Mouse (Mus musculus): Measurements from ENCODE around the gene Defb19.
A peak's percentile ranks its signal among the peaks of the same experiment; 100 is the strongest.

The Defb19 gene

DNA sequence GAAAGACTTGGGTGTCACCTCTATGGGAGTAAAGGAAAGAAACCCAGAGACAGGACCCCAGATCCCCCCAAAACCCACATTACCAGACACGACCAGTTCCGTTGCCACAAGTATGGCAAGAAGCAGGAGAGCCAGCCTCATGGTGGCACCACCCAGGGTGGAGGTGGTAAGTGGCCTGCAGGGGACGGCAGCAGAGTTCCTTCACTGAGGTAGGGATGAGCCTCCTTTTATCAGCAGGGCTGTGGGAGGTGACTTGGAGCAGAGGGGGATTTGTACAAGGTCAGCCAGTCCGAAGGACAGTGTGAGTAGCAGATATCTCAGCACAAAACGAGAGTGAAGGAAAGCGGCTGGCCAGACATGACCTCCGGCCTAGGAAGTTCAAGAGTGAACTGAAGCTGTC lies at the start of gene Defb19:
TSS of gene Defb19 (minus strand) at position 206 of the 400 bp plus-strand sequence.
- DNase-seq (ENCODE audit: low spot score in 2 of 2): no peak

DNA sequence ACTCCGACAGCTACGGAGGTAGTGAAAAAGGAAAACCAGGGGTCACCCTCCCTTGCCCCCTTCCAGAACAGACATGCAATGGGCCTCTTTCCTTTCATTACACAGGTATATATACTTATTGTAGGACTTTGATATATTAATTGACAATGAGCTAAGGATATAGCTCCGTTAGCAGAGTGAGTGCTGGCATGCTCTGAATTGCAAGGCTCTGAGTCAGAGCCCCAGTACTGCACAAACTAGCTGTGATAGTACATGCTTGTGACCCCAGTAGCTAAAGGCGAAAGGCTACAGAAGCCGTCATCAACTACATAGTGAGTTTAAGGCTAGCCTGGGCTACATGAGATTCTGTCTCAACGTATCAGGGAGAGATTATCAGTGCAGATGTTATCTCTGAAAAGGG lies 49.8 kb upstream of the Defb19 start:
- no peak for DNase-seq (ENCODE audit: low spot score in 2 of 2)

DNA sequence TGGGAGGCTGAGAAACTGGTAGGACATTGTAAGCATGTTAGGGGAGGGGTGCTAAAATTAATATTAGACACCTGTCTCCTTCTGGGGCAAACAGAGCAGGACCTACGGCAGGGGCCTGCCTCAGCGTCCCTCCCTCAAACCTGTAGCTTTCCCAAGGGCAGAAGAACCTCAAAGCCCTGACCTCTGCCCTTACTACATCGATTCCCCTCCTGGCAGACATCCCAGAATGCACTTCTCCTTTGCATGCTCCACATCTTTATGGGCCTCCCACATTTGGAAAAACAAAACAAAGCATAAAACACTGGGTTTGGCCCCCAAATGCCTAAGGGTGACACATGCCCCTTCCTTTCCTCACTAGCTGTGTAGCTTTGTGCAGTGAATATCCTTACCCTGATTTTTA lies 49.1 kb upstream of the Defb19 start:
- DNase-seq (ENCODE audit: low spot score in 2 of 2): no peak

DNA sequence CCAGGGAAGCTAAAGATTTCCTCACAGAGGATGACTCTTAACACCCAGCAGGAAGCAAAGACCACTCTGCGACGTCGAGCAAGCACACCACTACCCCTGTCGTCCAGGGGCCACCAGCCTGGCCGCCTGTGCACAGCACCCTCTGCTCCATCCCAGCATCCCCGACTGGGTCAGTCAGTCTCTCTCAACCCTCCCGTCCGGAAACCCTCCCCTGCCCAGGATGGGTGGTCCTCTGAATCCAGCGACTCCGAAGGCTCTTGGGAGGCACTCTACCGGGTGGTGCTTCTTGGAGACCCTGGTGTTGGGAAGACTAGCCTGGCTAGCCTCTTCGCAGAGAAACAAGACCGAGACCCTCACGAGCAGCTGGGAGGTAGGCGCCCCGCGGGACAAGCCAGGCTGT lies 48.0 kb upstream of the Defb19 start:
- no peak for DNase-seq (ENCODE audit: low spot score in 2 of 2)

DNA sequence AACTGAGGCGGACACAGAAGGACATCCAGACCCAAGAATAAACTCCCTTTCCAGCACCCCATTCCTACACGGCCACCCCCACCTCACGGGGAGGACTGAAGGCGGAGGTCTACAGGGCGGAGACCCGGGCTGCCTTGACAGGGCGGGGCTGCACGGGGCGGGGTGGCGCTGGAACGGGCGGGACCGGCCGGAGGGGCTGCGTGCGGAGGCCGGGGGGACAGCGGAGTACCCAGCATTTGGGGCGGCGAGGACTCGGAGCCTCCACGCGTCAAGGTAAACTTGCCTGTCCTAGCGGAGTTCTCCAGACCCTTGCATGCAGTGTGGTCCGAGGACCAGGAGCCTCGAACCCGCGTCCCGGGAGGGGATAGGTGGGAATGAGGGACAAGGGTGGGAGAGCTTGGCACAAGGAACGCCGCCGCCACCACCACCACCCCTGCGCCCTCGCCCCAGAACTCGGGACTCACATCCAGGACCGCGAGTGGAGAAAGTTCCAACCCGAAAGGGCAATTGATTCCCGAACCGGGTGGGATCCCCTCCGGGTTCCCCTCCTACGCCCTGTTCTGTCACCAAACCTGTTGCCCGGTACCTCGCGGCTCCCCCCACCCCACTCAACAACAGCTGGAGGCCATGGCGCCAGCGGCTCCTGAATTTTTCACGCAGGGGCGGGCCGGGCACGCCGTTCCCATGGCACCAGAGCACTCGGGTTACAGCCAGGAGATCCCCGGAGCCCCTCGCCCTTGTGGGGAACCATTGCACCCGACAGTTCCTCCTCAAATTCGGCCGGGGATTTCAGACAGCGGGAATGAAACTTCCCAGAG lies 46.9 kb upstream of the Defb19 start, which contains the start of gene Rem1:
TSS of gene Rem1 (plus strand) at position 178 of the 818 bp plus-strand sequence.
- no peak for DNase-seq (ENCODE audit: low spot score in 2 of 2)

DNA sequence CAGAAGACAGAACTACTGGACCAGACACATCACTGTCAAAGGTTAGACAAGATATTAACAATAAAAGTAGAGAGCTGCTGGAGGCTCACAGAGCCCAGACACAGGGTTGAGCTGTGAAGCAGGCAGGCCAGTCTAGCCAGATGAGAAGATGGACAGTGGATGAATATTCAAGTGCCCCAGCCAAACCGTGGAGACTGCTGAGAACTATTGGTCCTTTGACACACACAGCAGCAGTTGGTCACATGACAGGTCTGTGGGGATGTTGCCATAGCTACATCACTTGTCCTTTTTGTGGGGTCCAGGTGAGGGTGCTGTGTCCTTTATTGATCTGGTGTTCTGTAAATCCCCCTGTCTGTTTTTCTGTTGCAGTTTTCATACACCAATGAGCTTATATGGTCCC lies 45.1 kb upstream of the Defb19 start:
- DNase-seq (ENCODE audit: low spot score in 2 of 2): no peak

DNA sequence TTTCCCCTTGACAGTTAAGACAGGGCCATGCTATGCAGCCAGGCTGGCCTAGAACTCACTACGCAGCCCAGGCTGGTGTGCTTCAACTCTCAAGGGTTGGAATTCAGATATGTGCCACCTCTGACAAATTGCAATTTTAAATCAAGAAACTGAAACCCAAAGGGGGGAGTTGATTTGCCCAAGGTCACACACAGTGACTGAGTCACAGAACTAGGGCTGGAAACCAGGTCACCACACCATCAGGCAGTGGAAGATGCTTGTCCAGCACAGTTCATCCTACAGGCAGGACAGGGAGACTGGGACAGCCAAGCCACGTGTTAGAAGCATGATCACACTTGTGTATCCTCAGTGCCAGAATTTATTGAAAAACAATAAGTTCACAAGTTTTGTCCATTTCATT lies 44.5 kb upstream of the Defb19 start:
- no peak for DNase-seq (ENCODE audit: low spot score in 2 of 2)

DNA sequence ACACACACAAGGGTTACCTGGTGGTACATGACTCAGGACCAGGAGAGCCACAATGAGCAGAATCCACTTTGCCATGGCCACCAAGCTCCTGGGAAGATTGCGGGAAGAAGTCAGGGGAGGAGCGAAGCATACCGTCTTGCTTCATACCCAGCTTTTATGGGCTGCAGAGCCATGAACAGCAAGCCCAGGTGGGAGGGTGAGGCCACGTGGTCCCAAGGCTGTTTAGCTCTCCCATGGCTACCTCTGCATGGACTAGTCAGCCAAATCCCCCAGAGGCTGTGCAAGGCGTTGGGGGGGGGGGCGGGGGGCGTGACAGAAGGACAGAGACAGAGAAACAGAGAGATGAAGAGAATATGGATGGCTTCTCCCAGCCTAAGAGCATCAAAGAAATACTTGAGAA lies 42.8 kb upstream of the Defb19 start, which contains the start of gene Defb25:
TSS of gene Defb25 (minus strand) at position 101 of the 400 bp plus-strand sequence.
- no peak for DNase-seq (ENCODE audit: low spot score in 2 of 2)

DNA sequence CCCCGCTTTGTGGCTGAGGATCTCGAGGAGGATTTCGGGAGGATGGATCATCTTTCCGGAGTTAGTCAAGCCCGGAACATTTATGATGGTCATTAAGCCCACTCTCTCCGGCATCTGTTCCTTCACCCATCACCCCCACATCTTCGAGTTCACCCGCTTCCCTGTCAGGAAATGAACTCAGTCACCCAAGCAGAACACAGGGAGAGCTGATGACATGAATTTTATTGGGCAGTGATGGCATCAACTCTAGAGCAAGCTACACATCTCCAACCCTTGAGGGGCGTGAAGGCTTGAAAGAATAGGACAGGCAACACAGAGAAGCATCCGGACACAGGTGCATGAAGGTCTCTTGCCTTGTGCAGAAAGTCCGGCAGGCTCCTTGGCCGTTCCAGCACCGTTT lies 42.0 kb upstream of the Defb19 start:
- no peak for DNase-seq (ENCODE audit: low spot score in 2 of 2)

DNA sequence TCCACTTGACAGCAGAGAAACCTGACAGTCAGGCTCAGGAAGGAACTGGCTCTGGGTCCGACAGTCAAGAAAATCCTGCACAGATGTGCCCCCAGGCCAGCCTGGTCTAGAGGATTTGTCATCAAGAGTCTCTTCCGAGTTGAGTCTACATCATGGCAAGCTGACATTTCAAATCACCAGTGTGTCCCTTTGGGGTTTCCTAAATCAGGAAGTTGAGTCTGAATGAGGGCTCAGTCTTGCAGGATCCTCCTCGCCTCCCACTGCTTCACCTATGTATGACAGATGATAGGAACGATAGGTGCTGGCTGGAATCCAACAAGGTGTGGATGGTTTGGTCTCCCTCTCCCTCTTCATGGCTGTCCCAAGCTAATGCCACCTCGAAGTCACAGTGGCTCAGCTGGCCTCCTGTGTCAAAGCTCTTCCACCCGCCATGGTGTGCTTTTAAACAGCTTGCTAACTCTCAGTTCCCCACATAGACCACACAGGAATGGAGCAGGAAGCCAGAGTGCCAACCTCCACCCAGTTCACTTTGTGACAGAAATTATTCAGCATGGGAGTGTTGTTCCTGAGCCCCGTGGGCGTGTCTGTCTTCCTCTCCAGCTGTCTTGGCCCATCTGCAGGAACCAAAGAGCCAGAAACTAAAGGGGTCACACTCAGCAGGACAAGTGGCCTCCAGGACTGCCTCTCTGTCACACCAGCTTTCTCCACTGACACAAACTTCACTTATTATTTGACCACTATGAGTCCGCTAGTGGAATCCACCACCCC lies 40.4 kb upstream of the Defb19 start:
- DNase-seq (ENCODE audit: low spot score in 2 of 2): no peak

DNA sequence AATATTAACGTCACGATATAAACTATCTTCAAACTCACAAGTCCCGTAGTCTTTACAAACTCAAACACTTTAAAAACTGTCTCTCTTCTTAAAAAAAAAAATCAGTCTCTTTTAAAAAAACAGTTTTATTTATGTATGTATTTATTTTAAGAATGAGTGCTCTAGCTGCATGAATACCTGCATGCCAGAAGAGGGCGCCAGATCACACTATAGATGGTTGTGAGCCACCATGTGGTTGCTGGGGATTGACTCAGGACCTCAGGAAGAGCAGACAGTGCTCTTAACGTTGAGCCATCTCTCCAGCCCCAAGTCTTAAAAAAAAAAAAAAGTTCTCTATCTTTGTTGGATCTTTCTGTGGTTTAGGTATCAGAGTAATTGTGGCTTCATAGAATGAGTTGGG lies 37.3 kb upstream of the Defb19 start:
- no peak for DNase-seq (ENCODE audit: low spot score in 2 of 2)

DNA sequence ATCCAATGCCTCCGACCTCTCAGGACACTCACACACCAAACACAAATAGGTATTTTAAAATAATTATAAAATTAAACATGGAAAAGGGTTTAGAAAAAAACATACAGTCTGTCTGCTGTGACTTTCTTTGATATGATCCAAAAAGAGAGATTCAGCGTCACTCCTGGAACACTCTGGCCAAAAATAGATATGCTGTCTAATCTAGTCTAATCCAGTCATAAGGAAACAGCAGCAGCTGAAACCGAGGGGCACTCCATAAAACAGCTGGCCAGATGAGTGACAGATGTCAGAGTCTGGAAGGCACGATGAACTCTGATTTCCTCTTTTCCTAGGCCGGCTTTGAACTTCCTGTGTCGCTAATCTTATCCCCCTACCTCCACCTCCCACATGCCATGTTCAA lies 36.4 kb upstream of the Defb19 start:
- DNase-seq (ENCODE audit: low spot score in 2 of 2): no peak

DNA sequence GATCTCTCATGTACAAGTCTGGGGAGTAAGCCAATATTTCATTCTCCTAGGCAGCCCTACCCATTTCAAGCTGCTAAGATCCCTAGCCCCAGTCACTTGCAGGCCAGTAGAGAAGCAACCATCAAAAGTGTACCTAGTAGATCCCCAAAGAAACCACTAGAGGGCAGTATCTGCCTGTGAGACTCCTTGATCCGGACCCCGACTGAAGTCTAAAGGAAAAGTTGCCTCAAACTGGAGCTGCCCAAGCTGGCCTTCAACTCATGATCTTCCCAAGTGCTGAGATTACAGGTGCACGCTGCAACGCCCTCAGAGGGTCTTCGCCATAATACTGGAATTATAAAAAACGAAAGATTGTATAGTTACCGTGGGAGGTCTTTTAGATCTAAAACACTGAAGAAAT lies 35.5 kb upstream of the Defb19 start:
- peak in 1 of 2 experiments; percentile 21 for DNase-seq (ENCODE audit: low spot score in 2 of 2)

DNA sequence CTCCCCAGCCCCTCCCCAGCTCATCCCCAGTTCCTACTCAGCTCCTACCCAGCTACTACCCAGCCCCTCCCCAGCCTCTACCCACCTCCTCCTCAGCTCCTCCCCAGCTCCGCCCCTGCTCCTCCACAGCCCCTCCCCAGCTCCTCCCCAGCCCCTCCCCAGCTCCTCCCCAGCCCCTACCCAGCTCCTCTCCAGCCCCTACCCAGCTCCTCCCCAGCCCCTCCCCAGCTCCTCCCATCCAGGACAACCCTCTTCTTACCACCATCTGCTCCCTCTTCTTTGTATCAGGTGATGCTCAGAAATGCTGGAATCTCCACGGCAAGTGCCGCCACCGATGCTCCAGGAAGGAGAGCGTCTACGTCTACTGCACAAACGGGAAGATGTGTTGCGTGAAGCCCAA lies 32.1 kb upstream of the Defb19 start:
- no peak for DNase-seq (ENCODE audit: low spot score in 2 of 2)

DNA sequence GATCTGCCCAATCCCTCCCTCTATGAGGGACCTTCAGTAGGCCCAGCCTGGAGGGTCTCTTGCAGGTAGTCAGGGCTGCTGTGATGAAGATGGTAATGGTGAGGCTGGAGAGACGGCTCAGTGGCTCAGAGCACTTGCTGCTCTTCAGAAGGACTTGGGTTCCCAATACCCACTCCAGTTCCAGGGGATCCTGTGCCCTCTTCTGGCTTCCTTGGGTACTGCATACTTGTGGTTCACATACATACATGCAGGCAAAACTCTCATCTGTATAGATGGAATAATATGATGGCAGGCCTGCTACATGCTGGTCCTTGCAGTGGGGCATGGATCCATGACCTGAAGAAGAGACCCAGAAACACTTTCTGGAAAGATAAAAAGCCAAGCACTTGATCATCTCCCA lies 28.6 kb upstream of the Defb19 start:
- DNase-seq (ENCODE audit: low spot score in 2 of 2): no peak

DNA sequence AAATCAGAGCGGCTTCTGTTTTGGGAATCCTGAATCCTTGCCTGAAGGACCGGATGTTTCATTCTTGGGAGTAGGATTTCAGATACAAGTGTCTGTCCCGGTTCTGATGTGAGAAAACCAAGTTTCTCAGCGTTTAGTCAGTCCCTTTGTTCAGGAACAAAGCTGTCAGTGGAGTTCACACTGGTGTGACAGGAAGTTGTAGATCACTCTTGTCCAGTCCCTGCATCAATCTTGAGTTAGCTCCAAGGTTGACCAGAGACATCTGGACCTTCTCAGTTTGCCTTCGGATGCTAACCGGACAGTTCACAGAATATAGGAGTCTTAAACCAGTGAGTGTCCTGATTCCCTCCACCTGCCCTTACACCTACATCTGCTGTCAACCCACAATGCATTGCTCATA lies 27.6 kb upstream of the Defb19 start:
- no peak for DNase-seq (ENCODE audit: low spot score in 2 of 2)

DNA sequence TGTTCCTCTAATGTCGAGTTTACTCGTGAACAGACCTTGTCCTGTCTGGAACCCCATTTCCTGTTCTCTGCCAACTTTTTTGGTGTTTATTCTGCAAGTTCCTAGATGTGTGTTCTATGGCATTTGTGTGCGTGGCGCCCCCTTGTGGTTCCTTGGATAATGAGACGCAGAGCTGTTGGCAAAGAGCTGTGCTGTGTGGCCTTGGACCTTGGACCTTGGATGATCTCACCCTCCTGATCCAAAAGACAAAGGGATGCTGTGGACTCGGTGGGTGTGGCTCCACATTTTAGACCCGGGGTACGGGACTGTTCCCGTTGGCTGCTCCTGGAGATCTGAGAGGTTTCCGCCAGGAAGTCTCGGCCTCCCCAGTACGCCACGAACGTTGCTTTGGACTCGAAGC lies 23.9 kb upstream of the Defb19 start, which contains the start of gene Defb36:
TSS of gene Defb36 (plus strand) at position 271 of the 400 bp plus-strand sequence.
- DNase-seq (ENCODE audit: low spot score in 2 of 2): no peak

DNA sequence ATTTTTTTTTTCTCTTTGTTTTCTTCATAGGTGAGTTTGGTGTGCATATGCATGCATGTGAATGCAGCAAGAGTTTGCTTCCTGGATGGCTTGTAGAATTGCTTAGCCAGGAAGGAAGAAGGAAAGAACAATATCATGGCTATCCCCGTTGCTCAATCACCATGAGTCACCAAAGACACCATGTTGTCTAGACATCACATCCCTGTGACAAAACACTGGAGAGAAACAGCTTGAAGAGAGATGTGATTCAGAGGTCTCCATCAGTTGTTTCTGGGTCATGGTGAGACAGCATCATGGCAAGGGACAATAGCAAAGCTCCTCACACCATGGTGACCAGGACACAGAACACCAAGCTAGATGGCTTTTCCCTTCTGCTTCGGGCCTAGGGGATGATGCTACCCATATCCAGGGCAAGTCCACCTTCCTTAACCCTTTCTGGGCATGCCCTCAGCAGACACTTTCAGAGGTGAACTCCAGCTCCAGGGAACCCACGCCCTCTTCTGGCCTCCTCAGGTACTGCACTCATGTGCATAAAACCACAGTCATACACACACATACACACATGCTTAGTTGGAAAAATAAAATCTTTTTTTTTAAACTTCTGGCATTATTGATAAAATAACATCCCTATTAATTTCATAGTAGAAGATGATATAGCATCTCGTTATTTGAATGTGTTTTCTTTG lies 21.3 kb upstream of the Defb19 start:
- no peak for DNase-seq (ENCODE audit: low spot score in 2 of 2)

DNA sequence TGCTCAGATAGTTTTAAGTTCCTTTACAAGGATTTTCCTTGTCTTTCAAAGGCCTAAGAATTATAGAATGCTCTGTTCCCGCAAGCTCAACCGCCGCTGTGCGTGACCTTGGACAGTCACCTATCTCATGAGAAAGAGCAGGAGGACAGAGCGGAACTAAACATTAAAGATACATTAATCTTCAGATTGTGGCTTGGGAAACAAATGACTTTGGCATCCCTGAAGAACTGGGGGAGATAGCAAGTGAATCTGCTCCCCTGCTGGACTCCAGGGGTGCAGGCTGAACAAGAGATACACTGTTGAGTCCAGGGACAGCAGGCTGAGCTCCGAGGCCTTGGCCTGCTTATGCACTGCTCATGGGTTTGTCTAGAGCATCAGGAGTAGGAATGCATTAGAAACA lies 20.0 kb upstream of the Defb19 start:
- no peak for DNase-seq (ENCODE audit: low spot score in 2 of 2)

DNA sequence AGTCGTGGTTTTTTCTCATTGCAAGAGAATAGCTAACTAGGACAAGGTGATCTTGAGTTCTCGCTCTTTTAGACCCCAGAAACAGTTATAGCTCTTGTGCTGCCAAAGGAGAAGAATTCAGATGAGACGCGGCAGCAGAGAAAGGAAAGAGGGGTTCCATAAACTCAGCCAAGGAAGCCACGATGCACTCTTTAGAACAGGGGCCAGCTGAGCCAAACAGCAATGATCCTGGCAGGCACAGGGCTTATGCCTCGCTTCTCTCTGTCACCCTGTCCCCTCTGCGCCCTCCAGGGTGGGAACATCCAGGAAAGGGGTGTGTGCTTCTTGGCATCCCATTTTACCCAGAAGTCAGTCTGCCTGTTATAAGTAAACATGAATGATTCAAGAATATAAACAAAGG lies 19.2 kb upstream of the Defb19 start, which contains the start of gene Defb45:
TSS of gene Defb45 (minus strand) at position 101 of the 400 bp plus-strand sequence.
- DNase-seq (ENCODE audit: low spot score in 2 of 2): no peak

DNA sequence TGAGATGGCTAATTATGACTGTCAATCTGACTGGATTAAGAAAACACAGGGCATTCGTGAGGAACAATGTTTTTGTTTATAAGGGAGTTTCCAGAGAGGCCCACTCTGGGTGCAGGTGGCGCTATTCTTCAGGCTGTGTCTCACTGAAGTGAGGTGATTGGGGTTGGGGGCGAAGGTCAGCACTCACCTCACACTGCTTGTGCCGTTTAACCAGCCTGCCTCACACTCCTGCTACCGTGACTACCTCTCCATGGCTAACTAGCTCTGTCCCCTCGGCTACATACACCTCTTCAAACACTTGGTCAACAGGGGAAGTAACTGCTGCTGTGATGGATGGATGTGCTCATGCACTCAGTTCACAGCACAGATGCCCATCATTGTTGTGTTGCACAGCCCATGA lies 8.9 kb upstream of the Defb19 start:
- no peak for DNase-seq (ENCODE audit: low spot score in 2 of 2)

DNA sequence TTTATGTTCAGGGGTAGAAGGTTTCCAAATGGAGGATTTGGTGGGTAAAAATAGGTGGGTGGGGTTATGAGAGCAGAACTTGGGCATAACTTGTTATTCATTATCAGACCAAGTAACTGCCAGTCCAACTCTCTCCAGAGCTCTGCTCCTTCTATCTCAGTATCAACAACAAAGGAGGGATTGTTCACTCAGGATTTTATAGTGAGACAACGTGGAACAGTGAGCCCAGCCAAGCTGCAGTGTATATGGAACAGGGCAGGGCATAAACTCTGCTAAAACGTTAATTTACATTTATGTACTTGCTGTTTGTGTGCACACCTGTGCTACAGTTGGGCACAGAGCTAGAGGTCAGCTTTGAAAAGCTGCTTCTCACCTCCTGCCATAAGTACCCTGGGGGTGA lies 8.3 kb upstream of the Defb19 start:
- DNase-seq (ENCODE audit: low spot score in 2 of 2): no peak
